Mouse (Mus musculus) liver, embryonic 11.5 days (tissue): ENCODE data around the gene Fam57b. TPM values are rescaled to one million over a fixed set of nuclear protein-coding genes. Genes with fewer than 3 reads are reported as not detected.

ENCODE experiments used
- ATAC-seq: fragments of 200-750 bp; cut with Nextera tagmentation; replicated peaks from 2 replicates; pipeline ENCODE4 v1.8.0; 2017; ENCODE audit warnings: moderate number of reproducible peaks, mild to moderate bottlenecking, moderate TSS enrichment, moderate library complexity; ENCODE audit not compliant: low FRiP score
- DNase-seq: peaks from one replicate; pipeline ENCODE4 v3.0.0-alpha.2; 2017; ENCODE audit warnings: low spot score
- H3K27ac ChIP-seq: fragments of 300-500 bp; sonication (generic); 2 replicates; pipeline ENCODE4 v1.5.1; 2014; ENCODE audit warnings: mild to moderate bottlenecking, low read depth, low read length, control low read depth
- H3K27me3 ChIP-seq: fragments of 300-500 bp; sonication (generic); replicated peaks from 2 replicates; pipeline ENCODE4 v1.6.1; 2014; ENCODE audit warnings: low read length, mixed read lengths; ENCODE audit not compliant: control insufficient read depth, insufficient read depth
- H3K36me3 ChIP-seq: fragments of 300-500 bp; sonication (generic); 2 replicates; pipeline ENCODE4 v1.6.1; 2014; ENCODE audit warnings: mild to moderate bottlenecking, low read length, moderate library complexity, mixed read lengths; ENCODE audit not compliant: control insufficient read depth, insufficient read depth
- H3K4me1 ChIP-seq: fragments of 300-500 bp; sonication (generic); replicated peaks from 2 replicates; pipeline ENCODE4 v1.6.1; 2014; ENCODE audit warnings: low read length, mixed read lengths; ENCODE audit not compliant: control insufficient read depth, insufficient read depth
- H3K4me2 ChIP-seq: fragments of 300-500 bp; sonication (generic); 2 replicates; pipeline ENCODE4 v1.6.1; 2014; ENCODE audit warnings: mild to moderate bottlenecking, control low read depth, moderate library complexity
- H3K4me3 ChIP-seq: fragments of 300-500 bp; sonication (generic); 2 replicates; pipeline ENCODE4 v1.5.1; 2014; ENCODE audit warnings: low read depth, low read length, control low read depth
- H3K9ac ChIP-seq: fragments of 300-500 bp; sonication (generic); 2 replicates; pipeline ENCODE4 v1.6.1; 2014; ENCODE audit warnings: low read depth, low read length, control low read depth
- H3K9me3 ChIP-seq: fragments of 300-500 bp; sonication (generic); 2 replicates; pipeline ENCODE4 v1.6.1; 2016; ENCODE audit warnings: low read length, inconsistent platforms, mixed read lengths; ENCODE audit not compliant: control insufficient read depth
- WGBS: fragments of 180-500 bp; shearing (Covaris S2); extraction: QIAGEN DNeasy Blood & Tissue Kit; methylation state at CpG from one replicate; pipeline ENCODE4 v1.1.7; 2014; 5-methylcytosine and 5-hydroxymethylcytosine counted together
- polyA plus RNA-seq: library from polyadenylated mRNA; unstranded; fragments of >200 nt; fragmentation: Nextera tagmentation; extraction: Ambion mirVana; gene quantifications from 2 replicates; pipeline ENCODE4 v1.2.1, GENCODE M21; 2014

The Fam57b gene
- polyA plus RNA-seq, result 0.21 TPM in 1 of 2 replicates, not detected in the other

DNA sequence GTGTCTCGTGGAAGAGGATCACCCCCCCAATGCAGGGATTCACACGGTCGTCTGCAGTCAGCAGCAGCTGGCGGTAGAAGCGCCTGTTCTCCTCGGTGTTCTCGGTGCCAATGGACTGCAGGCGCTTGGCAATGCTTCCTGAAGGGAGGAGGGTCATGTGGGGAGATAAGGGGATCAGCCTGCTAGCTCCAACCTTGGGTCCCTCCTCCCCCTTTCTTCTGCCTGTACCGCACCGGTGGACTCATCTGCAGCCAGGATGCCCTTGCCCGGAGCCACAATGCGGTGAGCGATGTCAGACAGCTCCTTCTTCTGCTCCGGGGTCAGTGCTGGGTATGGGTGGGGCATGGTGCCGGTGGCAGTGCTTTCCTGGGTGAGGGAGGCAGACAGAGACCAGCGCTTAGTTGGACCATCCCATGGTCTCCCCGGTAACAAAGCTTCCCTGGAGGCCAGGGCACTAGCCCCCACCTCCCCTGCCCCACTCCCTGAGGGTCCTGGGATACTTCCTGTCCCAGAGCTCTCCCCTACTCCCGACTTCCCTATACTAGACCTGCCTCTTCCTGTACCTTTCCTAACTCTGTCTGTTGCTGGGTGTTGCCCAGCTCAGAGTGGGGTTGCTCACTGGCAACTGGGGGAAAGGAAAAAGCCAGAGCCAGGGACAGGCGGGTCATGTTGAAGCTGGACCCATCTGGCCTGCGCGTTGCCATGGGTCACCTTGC, at the start of gene Fam57b:
Gene Fam57b, plus strand, starts transcription at position 258 of the 716 bp plus-strand sequence.
- WGBS, result 21% methylated on average over 21 of the region's 21 CpGs
- H3K9me3 ChIP-seq, result no peaks in the 10 kb centered on the region
- H3K27ac ChIP-seq, result peak within 1 kb of the TSS; percentile 98
- peak within 1 kb of the TSS; percentile 97 for H3K9ac ChIP-seq
- H3K4me2 ChIP-seq, result peak within 1 kb of the TSS; percentile 82
- H3K36me3 ChIP-seq, result peaks cover 30% of the 10 kb centered on the region
- peaks cover 50% of the 10 kb centered on the region for H3K4me1 ChIP-seq
- no peak for DNase-seq
- H3K27me3 ChIP-seq, result no peaks in the 10 kb centered on the region
- ATAC-seq, result no peak
- H3K4me3 ChIP-seq, result peak within 1 kb of the TSS; percentile 97

DNA sequence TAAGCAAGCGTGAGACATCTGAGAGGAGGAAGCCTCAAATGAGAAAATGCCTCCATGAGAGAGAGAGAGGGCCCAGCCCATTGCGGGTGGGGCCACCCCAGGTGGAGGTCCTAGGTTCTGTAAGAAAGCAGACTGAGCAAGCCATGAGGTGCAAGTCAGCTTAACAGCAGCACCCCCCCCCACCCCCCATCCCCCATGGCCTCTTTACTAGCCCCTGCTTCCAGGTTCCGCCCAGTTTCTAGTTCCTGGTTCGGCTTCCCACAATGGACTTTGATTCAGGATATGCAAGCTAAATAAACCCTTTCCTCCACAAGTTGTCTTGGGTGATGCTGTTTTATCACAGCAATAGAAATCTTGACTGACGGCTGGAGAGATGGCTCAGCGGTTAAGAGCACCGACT, 48.6 kb upstream of the Fam57b start:
- 72% methylated on average over 7 of the region's 7 CpGs for WGBS
- no peak overlapping the region for H3K4me3 ChIP-seq
- ATAC-seq, result no peak
- H3K9me3 ChIP-seq, result no peaks in the 10 kb centered on the region
- no peaks in the 10 kb centered on the region for H3K27me3 ChIP-seq
- DNase-seq, result no peak
- no peak overlapping the region for H3K9ac ChIP-seq
- 0 out of 2 replicates have a peak, but pooled peaks cover 2% of the 10 kb centered on the region for H3K4me1 ChIP-seq
- no peak overlapping the region for H3K27ac ChIP-seq
- H3K4me2 ChIP-seq, result no peak overlapping the region
- no peaks in the 10 kb centered on the region for H3K36me3 ChIP-seq

DNA sequence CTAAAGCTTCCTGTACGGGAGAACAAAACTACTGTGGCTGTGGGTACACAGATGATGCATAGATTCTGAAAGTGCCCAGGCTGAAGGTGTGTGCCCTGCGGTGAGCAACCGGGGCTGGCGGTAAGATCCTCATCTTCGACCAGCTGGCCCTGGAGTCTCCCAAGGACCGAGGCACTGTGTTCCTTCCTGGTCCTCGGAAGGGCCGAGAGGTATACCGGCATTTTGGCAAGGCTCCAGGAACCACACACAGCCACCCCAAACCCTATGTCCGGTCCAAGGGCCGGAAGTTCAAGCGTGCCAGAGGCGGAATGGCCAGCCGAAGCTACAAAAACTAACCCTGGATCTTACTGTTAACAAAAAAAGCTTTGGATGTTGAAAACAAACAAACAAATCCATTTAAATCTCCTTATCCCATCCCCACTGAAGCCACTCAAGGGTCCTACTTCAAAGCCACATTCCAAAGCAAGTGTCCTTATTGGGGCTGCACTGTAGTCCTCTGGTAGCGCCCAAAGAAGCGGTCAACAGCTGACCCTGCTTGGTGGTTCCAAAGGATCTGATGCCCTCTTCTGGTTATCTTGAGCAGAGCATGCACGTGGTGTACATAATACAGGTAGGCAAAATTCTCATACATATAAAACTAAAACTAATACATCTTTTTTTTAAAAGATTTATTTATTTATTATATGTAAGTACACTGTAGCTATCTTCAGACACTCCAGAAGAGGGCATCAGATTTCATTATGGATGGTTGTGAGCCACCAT, 47.7 kb upstream of the Fam57b start:
- 92% methylated on average over 17 of the region's 17 CpGs for WGBS
- no peak overlapping the region for H3K4me3 ChIP-seq
- ATAC-seq, result no peak
- no peak overlapping the region for H3K27ac ChIP-seq
- no peak for DNase-seq
- H3K36me3 ChIP-seq, result no peaks in the 10 kb centered on the region
- no peaks in the 10 kb centered on the region for H3K9me3 ChIP-seq
- H3K9ac ChIP-seq, result no peak overlapping the region
- H3K27me3 ChIP-seq, result no peaks in the 10 kb centered on the region
- 0 out of 2 replicates have a peak, but pooled peaks cover 2% of the 10 kb centered on the region for H3K4me1 ChIP-seq
- H3K4me2 ChIP-seq, result no peak overlapping the region

DNA sequence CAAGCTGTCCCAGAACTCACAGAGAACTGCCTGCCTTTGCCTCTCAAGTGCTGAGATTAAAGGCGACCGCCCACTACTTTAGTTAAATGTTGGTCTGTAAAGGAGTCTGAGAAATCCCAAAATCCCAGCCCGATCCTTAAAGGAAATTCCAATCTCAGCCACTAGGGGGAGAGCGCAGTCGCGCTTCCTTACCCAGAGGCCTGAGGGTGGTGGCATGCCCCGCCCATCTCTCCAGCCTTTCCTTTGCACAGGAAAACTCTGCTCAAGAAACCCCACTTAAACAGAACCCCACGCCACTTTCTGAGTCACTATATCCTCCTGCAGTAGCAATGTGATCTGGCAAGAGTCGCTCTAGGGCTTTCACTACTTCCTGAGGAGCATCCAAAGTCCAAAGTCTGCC, 42.6 kb upstream of the Fam57b start:
- Histone ChIP-seq H3K27ac (no peak overlapping the region), H3K4me3 (no peak overlapping the region), H3K4me2 (peak overlapping the region; percentile 16), H3K27me3 (no peaks in the 10 kb centered on the region), H3K36me3 (no peaks in the 10 kb centered on the region), H3K4me1 (peaks cover 3% of the 10 kb centered on the region; the same call in 1 of the 2 replicates), H3K9ac (no peak overlapping the region), H3K9me3 (no peaks in the 10 kb centered on the region)
- ATAC-seq, result peak; percentile 54; the same call in 1 of the 2 replicates
- under 1% methylated on average over 9 of the region's 9 CpGs for WGBS
- DNase-seq, result peak; percentile 75

DNA sequence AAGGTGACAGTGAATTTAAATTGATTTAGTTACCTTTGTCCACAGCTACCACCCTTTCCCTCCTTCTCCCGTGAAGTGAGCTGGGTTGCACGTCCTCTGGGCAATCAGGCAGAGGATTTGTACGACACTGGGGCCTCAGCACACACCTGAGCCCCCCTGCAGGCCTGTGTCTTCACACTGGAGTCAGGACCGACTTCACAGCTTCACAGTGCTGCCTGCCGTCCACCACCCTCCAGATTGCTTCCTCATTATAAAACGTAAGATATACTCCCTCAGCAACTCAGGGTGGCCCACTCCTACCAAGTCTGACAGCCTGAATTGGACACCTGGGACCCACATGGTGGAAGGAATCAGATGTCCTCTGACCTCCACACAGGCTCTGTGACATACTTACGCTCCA, 38.9 kb upstream of the Fam57b start:
- Histone ChIP-seq H3K9me3 (no peaks in the 10 kb centered on the region), H3K36me3 (no peaks in the 10 kb centered on the region), H3K9ac (0 out of 2 replicates have a peak overlapping the region, but pooled peaks have one; percentile 18), H3K4me3 (no peak overlapping the region), H3K4me1 (peaks cover 32% of the 10 kb centered on the region), H3K27ac (no peak overlapping the region), H3K4me2 (no peak overlapping the region), H3K27me3 (no peaks in the 10 kb centered on the region)
- no peak for ATAC-seq
- no peak for DNase-seq
- 69% methylated on average over 7 of the region's 7 CpGs for WGBS

DNA sequence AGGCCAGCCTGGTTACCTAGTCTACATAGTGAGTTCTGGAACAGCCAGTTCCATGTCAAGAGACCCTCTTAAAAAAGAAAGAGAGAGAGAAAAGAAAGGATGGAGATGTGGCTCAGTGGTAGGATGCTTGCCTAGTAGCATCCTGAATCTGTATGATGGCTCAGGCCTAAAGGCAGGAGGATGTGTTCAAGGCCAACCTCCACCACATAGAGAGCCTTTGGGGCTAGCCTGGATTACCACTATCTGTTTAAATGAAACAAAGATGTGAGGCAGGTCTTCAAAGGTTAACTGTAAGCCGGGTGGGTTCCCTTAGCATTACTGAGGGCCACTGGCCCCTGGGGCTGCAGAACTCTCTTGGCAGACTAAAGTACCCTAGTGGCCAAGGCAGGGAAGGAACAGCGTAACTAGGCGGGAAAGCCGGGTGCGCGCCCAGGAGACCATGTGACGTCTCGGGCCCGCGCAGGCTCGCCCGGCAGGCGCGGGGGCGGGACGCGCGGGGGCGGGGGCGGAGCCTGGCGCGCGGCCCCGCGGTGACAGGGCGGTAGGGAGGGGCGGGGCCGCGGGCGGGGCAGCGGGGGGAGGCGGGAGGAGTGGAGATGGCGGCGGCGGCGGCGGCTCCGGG, 38.3 kb upstream of the Fam57b start, which contains the start of gene Mapk3:
Gene Mapk3, plus strand, starts transcription at position 552 of the 622 bp plus-strand sequence.
- H3K36me3 ChIP-seq, result peaks cover 3% of the 10 kb centered on the region; the same call in 1 of the 2 replicates
- no peaks in the 10 kb centered on the region for H3K27me3 ChIP-seq
- peak within 1 kb of the TSS; percentile 97 for H3K4me2 ChIP-seq
- H3K9me3 ChIP-seq, result no peaks in the 10 kb centered on the region
- peak within 1 kb of the TSS; percentile 79 for H3K4me3 ChIP-seq
- peak; percentile 92 for DNase-seq
- WGBS, result under 1% methylated on average over 24 of the region's 38 CpGs
- H3K27ac ChIP-seq, result peak within 1 kb of the TSS; percentile 86
- peaks cover 32% of the 10 kb centered on the region for H3K4me1 ChIP-seq
- ATAC-seq, result peak; percentile 76
- H3K9ac ChIP-seq, result peak within 1 kb of the TSS; percentile 92

DNA sequence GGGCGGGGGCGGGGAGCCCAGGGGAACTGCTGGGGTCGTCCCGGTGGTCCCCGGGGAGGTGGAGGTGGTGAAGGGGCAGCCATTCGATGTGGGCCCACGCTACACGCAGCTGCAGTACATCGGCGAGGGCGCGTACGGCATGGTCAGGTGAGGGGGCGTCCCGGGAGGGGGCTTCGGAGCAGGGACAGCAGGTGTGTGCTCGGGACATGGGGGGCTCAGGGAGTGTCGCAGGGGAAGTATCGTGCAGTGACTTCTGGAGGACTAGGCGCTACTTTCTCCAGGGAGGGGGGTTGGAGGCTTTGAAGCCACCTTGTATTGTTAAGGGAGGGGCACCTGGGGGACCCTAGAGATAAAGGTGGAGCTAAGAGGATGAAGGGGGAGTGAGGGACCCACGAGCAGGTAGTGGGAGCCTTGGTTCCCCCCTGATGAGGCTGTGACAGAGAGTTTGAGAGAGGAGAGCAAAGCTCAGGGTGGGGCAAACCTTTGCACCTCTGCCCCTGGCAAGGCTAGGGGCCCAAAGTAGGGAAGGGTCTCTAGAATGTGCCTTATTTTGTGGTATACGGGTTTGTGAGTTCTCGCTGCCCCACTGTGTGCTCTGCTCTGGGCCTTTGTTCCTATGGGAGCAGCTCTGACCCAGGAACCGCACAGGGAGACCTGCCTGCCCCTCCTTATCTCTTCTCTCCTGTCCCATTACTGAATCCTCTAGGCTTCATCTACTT, 37.6 kb upstream of the Fam57b start:
- WGBS, result 2% methylated on average over 22 of the region's 24 CpGs
- DNase-seq, result no peak

DNA sequence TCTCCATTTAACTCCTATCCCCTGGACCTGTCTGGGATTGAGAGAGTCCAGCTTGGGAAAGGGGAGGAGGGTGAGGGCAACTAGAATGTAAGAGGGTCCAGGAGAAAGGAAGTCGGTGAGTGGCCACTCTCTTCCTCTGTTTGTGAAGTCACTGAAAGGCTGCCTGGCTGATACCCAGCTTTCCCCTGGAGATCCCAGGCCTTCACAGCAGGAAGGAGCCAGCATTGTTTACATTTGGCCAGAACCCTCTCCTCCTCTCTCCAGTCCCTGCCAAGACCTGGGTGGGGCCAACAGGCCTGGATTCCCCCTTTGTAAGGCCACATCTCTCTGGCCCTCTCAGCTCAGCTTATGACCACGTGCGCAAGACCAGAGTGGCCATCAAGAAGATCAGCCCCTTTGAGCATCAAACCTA, 37.1 kb upstream of the Fam57b start:
- peaks cover 12% of the 10 kb centered on the region; the same call in 1 of the 2 replicates for H3K36me3 ChIP-seq
- peak overlapping the region; percentile 97 for H3K4me2 ChIP-seq
- WGBS, result 32% methylated on average over 3 of the region's 3 CpGs
- H3K9me3 ChIP-seq, result no peaks in the 10 kb centered on the region
- peaks cover 34% of the 10 kb centered on the region for H3K4me1 ChIP-seq
- H3K9ac ChIP-seq, result peak overlapping the region; percentile 92
- ATAC-seq (peak; percentile 4; the same call in 1 of the 2 replicates), DNase-seq (no peak)
- H3K4me3 ChIP-seq, result peak overlapping the region; percentile 79
- peak overlapping the region; percentile 86; the same call in 1 of the 2 replicates for H3K27ac ChIP-seq
- H3K27me3 ChIP-seq, result no peaks in the 10 kb centered on the region

More for the DNA sequence above, 37.6 kb upstream of the Fam57b start:
- peak overlapping the region; percentile 92 for H3K9ac ChIP-seq
- peaks cover 9% of the 10 kb centered on the region; the same call in 1 of the 2 replicates for H3K36me3 ChIP-seq
- no peaks in the 10 kb centered on the region for H3K27me3 ChIP-seq
- H3K4me1 ChIP-seq, result peaks cover 32% of the 10 kb centered on the region
- ATAC-seq, result peak; percentile 30
- H3K4me2 ChIP-seq, result peak overlapping the region; percentile 97
- H3K4me3 ChIP-seq, result peak overlapping the region; percentile 79
- no peaks in the 10 kb centered on the region for H3K9me3 ChIP-seq
- H3K27ac ChIP-seq, result peak overlapping the region; percentile 86
